Mouse (Mus musculus) embryonic facial prominence, embryonic 14.5 days (tissue): ENCODE data around the gene C1ql2. TPM values are rescaled to one million over a fixed set of nuclear protein-coding genes. Genes with fewer than 3 reads are reported as not detected.

Source experiments
- polyA plus RNA-seq: library from polyadenylated mRNA; unstranded; fragments of >200 nt; fragmentation: Nextera tagmentation; extraction: Ambion mirVana; gene quantifications from 2 replicates; pipeline ENCODE4 v1.2.1, GENCODE M21; 2014

The C1ql2 gene
- polyA plus RNA-seq, 1 experiment from 2014 or later: 0.08 TPM

Other genes starting within 250 kb of the C1ql2 start
- 613 and 705 TPM in 2 replicates for gene Dbi, start 219.5 kb upstream of the C1ql2 start, polyA plus RNA-seq
- gene 3110009E18Rik, start 219.4 kb upstream of the C1ql2 start, polyA plus RNA-seq: 14.6 and 16.0 TPM in 2 replicates
- gene Steap3, start 67.9 kb upstream of the C1ql2 start, polyA plus RNA-seq: 12.9 and 13.2 TPM in 2 replicates
- not detected in 2 replicates for gene Marco, start 164.4 kb downstream of the C1ql2 start, polyA plus RNA-seq